Mouse (Mus musculus) embryonic fibroblast, embryonic 13.5 days (primary cell): ENCODE data around the gene Kctd6.
"Not testable (repeated sequence)": the region's sequence is repeated elsewhere in the genome, so short reads cannot be mapped to it uniquely, and the experiment has no call there.

Experiments used
- CTCF ChIP-seq: IDR thresholded peaks from 2 replicates; pipeline ENCODE4 v1.5.1; 2011; ENCODE audit warnings: mild to moderate bottlenecking, control low read depth, low read length, moderate library complexity, borderline replicate concordance; ENCODE audit not compliant: insufficient read depth
- POLR2A ChIP-seq: IDR thresholded peaks from 2 replicates; pipeline ENCODE4 v1.6.1; 2011; ENCODE audit warnings: low read depth, mild to moderate bottlenecking, control low read depth, low read length, moderate library complexity

DNA sequence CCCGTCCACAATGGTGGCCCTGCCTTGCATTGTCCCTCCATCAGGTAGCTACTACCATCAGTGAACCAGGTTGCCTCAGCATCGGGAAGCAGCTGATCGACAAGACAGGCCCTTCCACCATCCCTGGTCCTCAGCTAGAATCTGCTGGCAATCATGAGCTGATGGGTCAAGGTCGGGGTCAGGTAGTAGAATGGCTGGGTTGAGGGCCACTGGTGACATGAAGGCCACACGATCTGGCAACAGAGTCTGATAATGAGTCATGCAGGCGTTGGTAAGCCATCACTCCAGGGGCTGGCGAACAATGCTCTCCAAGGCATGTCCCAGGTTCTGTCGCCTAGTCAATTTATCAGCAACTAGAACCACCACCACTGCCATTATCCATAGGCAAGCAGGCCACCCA lies 57.3 kb downstream of the Kctd6 start:
- TF ChIP-seq CTCF, POLR2A: not testable (repeated sequence)
